Mouse (Mus musculus) regulatory T cell (primary cell): ENCODE data around the gene Hmgcl.

Experiments
- in situ Hi-C: fragments of 300-600 bp; cut with MboI, MseI; formaldehyde crosslinking; loops from one replicate; pipeline ENCODE4 v1.15.1; 2025; ENCODE audit warnings: high pct_unique_total_duplicates

Hmgcl gene

DNA sequence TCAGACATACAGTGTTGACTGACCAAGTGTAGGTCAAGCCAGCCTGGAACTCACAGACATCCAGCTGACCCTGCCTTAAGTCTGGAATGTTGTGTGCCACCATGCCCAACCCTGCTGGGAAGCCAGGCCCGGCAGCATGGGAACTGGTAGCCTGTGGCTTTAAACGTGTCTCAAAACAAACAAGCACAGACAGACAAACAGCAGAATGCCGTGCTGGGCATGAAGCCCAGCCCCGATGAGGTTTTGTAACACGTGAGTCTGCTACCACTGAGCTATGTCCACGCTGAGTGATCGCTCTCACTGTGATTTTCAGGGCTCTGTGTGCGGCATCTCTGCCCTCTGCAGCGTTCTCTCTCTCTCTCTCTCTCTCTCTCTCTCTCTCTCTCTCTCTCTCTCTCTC is 9.6 kb downstream of the Hmgcl start:
- in situ Hi-C loops: no loop called here

DNA sequence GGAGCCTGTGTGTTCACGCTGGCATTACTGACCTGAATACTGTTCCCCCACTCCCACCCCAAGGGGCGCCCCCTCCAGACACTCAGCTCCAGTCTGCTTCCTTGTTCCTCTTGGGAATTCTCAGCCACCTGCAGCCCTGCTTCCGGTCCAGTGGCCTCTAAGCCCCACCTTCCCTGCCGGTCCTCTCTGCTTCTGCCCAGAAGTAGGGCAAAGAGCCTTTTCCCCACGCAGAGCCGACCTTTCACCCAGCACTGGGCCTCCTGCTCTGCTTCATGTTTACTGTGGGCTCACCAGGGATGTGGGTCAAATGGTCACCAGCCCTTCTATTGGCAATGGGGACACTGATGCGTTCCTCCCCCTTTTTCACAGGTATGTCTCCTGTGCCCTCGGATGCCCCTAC is 12.1 kb downstream of the Hmgcl start:
- in situ Hi-C loops: no loop called here

DNA sequence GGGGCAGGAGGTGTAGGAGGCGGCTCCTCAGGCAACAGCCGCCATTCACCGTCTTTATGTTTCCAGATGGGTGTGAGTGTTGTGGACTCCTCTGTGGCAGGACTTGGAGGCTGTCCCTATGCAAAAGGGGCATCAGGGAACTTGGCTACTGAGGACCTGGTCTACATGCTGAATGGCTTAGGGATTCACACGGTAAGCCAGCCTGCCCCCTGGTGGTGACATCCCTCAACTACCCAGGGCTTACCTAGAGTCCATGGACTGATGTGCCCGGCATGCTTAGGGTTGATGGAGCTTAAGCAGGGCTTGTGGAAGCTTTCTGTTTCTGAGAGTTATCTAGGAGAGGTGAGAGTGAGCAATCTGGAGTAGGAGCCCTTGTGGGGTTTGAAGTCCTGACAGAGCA is 14.5 kb downstream of the Hmgcl start:
- in situ Hi-C loops: no loop called here

- in situ Hi-C loops: no loop called here
Observed at GRCm38 (mm10) chr4:135961709-135962108, 15.5 kb downstream of the Hmgcl start.

GRCm38 (mm10) chr4:135962198-135962597 is 15.9 kb downstream of the Hmgcl start:
- in situ Hi-C loops: no loop called here

- in situ Hi-C loops: no loop called here
Observed at GRCm38 (mm10) chr4:135962946-135963345, 16.7 kb downstream of the Hmgcl start.

DNA sequence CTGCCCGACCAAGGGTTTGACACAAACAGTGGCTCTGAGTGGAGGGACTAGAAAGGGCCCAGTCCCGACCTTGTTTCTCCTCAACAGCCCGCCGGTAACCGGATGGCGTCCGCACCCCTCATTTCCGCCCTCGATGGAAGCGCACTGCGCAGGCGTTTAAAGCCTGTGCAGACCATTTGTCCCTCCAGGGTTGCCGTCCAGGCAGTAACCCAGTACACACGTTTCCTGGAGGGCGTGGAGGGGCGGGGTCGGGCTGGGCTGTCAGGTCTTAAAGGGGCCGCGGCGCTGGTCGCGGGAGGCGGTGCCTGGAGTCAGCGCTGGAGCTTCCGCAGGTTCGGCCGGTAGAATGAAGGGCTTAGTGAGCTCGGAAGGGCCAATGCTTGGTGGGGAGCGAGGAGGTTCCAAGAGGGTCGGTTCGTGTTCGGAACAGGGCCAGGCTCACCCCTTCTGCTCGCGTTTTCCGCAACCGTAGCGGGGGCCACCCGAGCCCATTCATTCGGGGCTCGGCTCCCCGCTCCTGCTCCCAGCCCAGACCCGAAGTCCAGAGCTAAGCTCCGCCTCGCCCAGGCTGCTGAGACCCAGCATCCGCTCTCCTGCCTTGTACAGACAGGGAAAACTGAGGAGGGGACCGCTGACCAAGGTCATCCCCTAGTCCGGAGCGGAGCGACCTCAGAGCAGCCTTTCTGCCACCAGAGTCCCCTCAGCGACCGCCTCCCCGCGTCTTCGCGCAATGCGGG is 17.4 kb downstream of the Hmgcl start, which contains the start of gene Gale:
Gene Gale (plus strand): TSS at position 271 of the 737 bp plus-strand sequence.
- in situ Hi-C loops: no loop called here

GRCm38 (mm10) chr4:135964426-135964825 is 18.2 kb downstream of the Hmgcl start:
- in situ Hi-C loops: no loop called here

GRCm38 (mm10) chr4:135965113-135965512 is 18.9 kb downstream of the Hmgcl start:
- in situ Hi-C loops: no loop called here

GRCm38 (mm10) chr4:135966283-135966682 is 20.0 kb downstream of the Hmgcl start:
- in situ Hi-C loops: no loop called here

DNA sequence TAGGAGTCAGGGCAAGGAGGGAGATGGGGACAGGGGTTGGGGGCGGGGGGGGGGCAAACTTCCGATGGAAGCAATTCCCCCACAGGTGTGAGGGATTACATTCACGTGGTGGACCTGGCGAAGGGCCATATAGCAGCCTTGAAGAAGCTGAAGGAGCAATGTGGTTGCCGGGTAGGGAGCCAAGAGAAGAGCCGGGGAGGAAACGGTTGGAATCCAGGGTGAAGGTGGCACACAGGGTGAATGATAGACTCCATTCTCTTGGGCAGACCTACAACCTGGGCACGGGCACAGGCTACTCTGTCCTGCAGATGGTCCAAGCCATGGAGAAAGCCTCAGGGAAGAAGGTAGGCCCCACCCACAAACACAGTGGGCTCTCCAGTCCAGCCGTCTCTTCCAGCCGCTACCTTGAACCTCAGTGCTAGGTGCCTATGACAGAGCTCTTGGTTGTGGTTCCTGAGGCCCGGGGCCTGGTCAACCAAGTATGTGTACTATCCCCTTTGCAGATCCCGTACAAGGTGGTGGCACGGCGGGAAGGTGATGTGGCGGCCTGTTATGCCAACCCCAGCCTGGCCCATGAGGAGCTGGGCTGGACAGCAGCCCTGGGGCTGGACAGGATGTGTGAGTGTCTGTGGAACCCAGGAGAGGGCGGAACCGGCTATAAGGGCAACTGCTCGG is 21.0 kb downstream of the Hmgcl start:
- in situ Hi-C loops: no loop called here

DNA sequence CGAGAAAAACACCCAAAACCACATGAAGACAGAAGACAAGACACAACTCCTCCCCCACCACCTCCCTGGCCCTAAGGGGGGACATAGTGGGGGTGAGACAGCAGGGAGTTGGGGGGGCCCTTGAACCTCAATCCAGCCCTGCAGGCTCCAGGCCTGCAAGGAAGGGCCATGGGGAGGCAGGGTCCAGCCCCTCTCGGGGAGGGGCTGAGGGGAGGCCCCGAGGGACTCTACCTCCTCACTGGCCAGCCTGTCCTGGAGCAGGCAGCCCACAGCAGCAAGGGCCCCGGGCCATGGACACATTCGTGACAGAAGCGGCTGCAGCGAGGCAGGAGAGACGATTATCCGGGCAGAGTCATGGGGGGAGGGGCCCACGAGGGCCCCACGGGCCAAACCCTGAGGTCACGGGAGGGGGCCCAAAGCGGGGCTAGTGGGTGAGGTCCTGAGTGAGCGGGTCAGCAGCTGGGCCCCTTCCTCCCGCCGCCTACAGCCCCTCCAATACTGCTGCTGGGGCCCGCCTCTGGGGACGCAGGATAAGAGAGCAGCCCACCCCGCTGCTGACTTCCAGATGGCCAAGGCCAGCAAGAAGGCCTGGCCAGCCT is 22.1 kb downstream of the Hmgcl start:
- in situ Hi-C loops: no loop called here

DNA sequence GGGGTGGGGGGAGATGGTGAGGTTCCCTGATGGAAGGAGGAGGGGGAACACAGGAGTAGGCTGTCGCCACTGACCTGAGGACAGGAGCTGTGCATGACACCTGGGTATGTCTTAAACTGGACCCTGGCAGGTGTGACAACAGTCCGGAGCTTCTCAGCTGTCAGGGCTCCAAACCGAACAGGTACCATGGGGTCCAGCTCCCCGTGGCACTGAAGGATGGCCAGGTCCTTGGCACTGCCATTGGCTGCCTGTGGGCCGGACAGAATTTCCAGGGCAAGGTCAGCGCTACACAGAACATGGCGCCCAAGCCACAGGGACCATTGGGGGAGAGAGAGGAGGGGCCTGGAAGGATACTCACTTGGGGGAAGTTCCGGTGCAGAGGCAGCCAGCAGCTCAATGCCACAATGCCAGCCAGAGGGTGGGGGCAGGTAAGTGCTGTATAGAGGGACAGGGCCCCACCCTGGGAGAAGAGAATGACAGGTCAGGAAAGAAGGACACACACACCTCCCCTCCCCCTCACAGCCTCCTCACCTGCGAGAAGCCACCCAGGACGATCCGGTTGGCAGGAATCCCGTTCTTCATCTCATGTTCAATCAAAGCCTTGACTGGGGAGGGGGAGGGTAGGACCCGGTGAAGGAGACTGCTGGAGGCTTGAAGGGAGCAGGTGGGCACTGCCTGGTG is 23.0 kb downstream of the Hmgcl start:
- in situ Hi-C loops: no loop called here

GRCm38 (mm10) chr4:135970585-135970984 is 24.3 kb downstream of the Hmgcl start:
- in situ Hi-C loops: no loop called here

DNA sequence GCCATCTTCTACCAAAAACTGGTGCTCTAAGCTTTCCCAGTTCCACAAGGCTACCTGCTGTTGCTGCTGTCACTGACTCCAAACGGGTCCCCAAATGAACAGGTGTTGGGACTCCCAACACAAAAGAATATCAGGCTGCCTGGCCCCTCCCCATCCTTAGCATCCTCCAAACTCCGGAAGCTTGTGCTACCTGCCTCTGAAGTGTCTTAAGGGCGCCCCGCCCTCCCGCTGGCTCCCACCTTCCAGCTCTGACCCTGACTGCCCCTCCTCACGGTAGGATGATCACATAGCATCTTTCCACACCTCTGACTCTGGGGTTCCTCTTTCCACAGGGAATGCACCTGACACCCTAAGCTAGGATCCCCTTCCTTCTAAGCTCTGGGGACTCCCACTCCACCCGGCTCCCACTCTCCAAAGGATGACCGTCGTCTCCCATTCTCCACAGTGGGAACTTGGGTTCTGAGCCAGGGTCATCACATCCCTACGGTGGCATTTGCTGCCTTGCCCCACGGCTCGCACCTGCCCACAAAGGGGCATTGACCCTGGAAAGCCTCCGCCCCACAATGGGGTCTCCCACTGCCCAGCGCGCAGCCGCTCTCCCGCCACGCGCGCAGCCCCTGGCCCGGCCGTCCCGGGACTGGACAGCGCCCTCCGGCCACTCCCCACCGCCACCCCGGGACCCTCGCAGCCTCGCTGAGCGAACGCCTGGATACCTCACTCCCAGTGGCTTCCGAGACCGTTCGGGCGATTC is 25.7 kb downstream of the Hmgcl start:
- in situ Hi-C loops: no loop called here

DNA sequence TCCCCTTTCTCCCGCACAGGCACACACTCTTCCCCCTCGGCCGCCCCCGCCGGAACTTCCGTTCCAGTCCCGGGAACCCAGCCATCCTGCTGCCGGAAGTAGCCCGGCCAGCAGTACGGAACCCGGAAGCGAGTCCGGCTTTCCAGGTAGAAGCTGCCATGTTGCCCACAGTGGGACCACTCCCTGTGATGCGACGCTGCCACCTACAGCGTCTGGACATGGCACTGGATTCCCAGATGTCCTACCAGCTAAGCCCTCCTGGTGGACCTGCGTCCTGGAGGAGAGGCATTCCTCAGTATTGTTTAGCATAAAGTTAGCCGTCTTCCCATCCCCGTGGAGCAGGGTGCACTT is 26.3 kb downstream of the Hmgcl start, which contains the start of gene Lypla2:
Gene Lypla2 (minus strand): TSS at position 71 of the 351 bp plus-strand sequence.
- in situ Hi-C loops: no loop called here

DNA sequence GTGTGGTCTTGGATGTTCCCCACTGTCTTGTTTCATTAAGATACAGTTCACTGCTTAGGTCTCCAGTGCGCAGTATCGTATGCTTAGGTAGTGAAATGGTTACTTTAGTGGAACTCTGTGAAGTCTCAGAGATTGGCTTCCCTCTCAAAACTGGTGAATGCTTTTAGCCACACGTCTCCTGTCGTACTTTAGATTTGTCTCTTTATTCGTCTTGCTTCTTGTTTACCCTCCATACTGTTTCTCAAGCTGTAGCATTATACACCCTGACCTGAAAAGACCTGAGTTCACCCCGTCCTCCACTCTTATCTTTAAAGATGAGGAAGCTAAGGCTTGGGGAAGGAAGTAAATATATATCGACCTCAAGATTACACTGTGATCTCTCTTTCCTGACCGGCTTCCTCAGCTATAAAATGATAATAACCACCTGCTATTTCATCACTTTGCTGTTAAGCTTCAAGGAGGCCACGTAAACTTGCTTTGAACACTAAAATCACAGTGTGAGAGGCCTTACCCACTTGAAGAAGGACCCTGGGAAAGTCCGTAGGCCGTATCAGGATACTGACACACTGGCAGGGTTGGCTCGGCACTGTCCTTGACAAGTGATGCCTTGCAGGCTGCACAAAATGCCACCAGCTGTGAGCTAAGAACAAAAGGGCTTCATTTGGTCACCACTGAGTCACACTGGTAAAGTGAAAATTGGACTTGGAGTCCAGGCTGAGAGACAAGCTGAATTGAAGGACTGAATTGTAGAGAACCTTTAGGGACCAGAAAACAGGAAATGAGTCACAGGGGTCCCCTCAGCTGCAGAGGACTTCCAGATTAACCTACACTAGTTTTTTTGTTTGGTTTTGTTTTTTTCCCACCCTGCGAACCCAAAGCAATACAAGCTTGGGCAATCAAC is 26.9 kb downstream of the Hmgcl start:
- in situ Hi-C loops: no loop called here

DNA sequence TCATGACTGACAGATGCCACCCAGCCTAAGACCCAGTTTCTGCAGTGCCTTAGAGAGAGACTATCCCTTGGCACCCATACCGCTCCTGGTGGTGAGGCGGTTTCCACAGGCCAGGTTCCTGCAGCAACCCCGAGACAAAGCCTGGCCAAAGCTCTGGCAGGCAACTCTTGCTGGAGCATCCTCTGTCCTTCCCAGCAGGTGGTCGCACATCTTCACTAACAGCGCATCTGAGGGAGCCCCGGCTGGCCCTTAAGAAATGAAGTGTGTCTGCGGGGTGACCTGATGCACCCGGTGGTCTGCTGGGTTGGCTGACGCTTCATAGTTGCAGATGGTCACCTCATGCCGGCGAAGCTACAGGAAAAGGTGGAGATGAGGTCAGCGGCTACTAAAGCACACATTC is 29.9 kb downstream of the Hmgcl start:
- in situ Hi-C loops: no loop called here

- in situ Hi-C loops: loop anchor here (5.0 kb wide), 1 partner anchor 72 kb away; the partner anchor contains the start of gene Rpl11
Observed at GRCm38 (mm10) chr4:135980223-135980622, 34.0 kb downstream of the Hmgcl start.

DNA sequence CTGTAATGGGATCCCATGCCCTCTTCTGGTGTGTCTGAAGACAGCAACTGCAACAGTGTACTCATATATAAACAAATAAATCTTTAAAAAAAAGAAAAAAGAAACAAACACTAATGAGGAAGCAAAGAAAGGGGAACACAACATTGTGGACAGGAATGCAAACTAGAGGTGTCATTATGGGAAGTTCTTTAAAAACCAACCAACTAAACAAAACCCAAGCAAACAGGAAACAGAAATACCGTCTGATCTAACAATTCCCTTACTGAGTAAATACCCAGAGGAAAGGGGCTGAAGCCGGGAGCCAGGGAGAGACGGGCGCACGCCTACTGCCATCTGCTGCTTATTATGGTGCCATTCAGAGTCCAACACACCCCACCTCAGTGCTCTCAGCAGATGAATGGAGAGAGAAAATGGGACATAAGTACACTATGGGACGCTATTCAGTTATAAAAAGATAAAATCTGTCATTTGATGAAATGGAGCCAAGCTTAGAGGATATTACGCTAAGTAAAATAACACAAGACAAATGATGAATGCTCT is 35.3 kb downstream of the Hmgcl start:
- in situ Hi-C loops: loop anchor here (5.0 kb wide), 1 partner anchor 71 kb away; the partner anchor contains the start of gene Rpl11
